Mouse (Mus musculus) limb, embryonic 10.5 days (tissue): ENCODE data around the gene Cwh43. TPM values are rescaled to one million over a fixed set of nuclear protein-coding genes. Genes with fewer than 3 reads are reported as not detected.

Experiments used
- DNase-seq: peaks from one replicate; pipeline ENCODE4 v3.0.0-alpha.2; 2017; ENCODE audit warnings: low spot score
- H3K27ac ChIP-seq: fragments of 300-500 bp; sonication (generic); 2 replicates; pipeline ENCODE4 v1.5.1; 2016; ENCODE audit warnings: mild to moderate bottlenecking
- H3K27me3 ChIP-seq: fragments of 300-500 bp; sonication (generic); 2 replicates; pipeline ENCODE4 v1.6.1; 2016; ENCODE audit warnings: low read depth, mild to moderate bottlenecking; ENCODE audit not compliant: poor library complexity, severe bottlenecking
- H3K36me3 ChIP-seq: fragments of 300-500 bp; sonication (generic); 2 replicates; pipeline ENCODE4 v1.6.1; 2016; ENCODE audit warnings: mild to moderate bottlenecking, moderate library complexity
- H3K4me1 ChIP-seq: fragments of 300-500 bp; sonication (generic); 2 replicates; pipeline ENCODE4 v1.6.1; 2016
- H3K4me3 ChIP-seq: fragments of 300-500 bp; sonication (generic); 2 replicates; pipeline ENCODE4 v1.5.1; 2016; ENCODE audit warnings: mild to moderate bottlenecking, moderate library complexity
- H3K9me3 ChIP-seq: fragments of 300-500 bp; sonication (generic); replicated peaks from 2 replicates; pipeline ENCODE4 v1.6.1; 2016; ENCODE audit warnings: mild to moderate bottlenecking
- WGBS: fragments of 180-500 bp; shearing (Covaris S2); methylation state at CpG from one replicate; pipeline ENCODE4 v1.1.7; 2016; 5-methylcytosine and 5-hydroxymethylcytosine counted together
- polyA plus RNA-seq: library from polyadenylated mRNA; unstranded; fragments of >200 nt; fragmentation: Nextera tagmentation; extraction: Ambion mirVana; gene quantifications from 2 replicates; pipeline ENCODE4 v1.2.1, GENCODE M21; 2016

Gene Cwh43
- not detected in 2 replicates for polyA plus RNA-seq

- peak; percentile 44 for DNase-seq
- Histone ChIP-seq H3K27ac (no peak within 1 kb of the TSS), H3K27me3 (peaks cover 55% of the 10 kb centered on the region), H3K9me3 (no peaks in the 10 kb centered on the region), H3K36me3 (no peaks in the 10 kb centered on the region), H3K4me3 (peak within 1 kb of the TSS; percentile 50), H3K4me1 (peaks cover 11% of the 10 kb centered on the region)
- WGBS: 2% methylated on average over 49 of the region's 49 CpGs
Observed at GRCm38 (mm10) chr5:73405981-73406722, at the start of gene Cwh43. Gene Cwh43 (plus strand): TSS chr5:73406075.

- H3K27ac ChIP-seq: no peak overlapping the region
- H3K9me3 ChIP-seq: no peaks in the 10 kb centered on the region
- 0 out of 2 replicates have a peak, but pooled peaks cover 15% of the 10 kb centered on the region for H3K27me3 ChIP-seq
- H3K4me1 ChIP-seq: peaks cover 4% of the 10 kb centered on the region
- no peak overlapping the region for H3K4me3 ChIP-seq
- H3K36me3 ChIP-seq: no peaks in the 10 kb centered on the region
- 80% methylated on average over 6 of the region's 6 CpGs for WGBS
- DNase-seq: no peak
Observed at GRCm38 (mm10) chr5:73359134-73359751, 46.6 kb upstream of the Cwh43 start.

- Histone ChIP-seq H3K4me3 (no peak overlapping the region; the same call in 1 of the 2 replicates), H3K27me3 (0 out of 2 replicates have a peak, but pooled peaks cover 15% of the 10 kb centered on the region), H3K27ac (no peak overlapping the region), H3K4me1 (peaks cover 4% of the 10 kb centered on the region), H3K9me3 (no peaks in the 10 kb centered on the region), H3K36me3 (no peaks in the 10 kb centered on the region)
- 41% methylated on average over 12 of the region's 12 CpGs for WGBS
- no peak for DNase-seq
Observed at GRCm38 (mm10) chr5:73359752-73360141, 46.1 kb upstream of the Cwh43 start.

- no peak for DNase-seq
- Histone ChIP-seq H3K9me3 (no peaks in the 10 kb centered on the region), H3K27me3 (0 out of 2 replicates have a peak, but pooled peaks cover 15% of the 10 kb centered on the region), H3K27ac (no peak overlapping the region), H3K36me3 (no peaks in the 10 kb centered on the region), H3K4me3 (no peak overlapping the region; the same call in 1 of the 2 replicates), H3K4me1 (peaks cover 4% of the 10 kb centered on the region)
- WGBS: 31% methylated on average over 12 of the region's 12 CpGs
Observed at GRCm38 (mm10) chr5:73360240-73360639, 45.6 kb upstream of the Cwh43 start.

- Histone ChIP-seq H3K27ac (no peak overlapping the region), H3K27me3 (0 out of 2 replicates have a peak, but pooled peaks cover 15% of the 10 kb centered on the region), H3K9me3 (no peaks in the 10 kb centered on the region), H3K4me1 (peaks cover 4% of the 10 kb centered on the region), H3K36me3 (no peaks in the 10 kb centered on the region), H3K4me3 (no peak overlapping the region)
- 91% methylated on average over 7 of the region's 7 CpGs for WGBS
- DNase-seq: no peak
Observed at GRCm38 (mm10) chr5:73362338-73362737, 43.5 kb upstream of the Cwh43 start.

- Histone ChIP-seq H3K4me3 (no peak overlapping the region), H3K27ac (no peak overlapping the region), H3K36me3 (no peaks in the 10 kb centered on the region), H3K4me1 (peaks cover 4% of the 10 kb centered on the region), H3K27me3 (0 out of 2 replicates have a peak, but pooled peaks cover 15% of the 10 kb centered on the region), H3K9me3 (no peaks in the 10 kb centered on the region)
- DNase-seq: no peak
- 93% methylated on average over 5 of the region's 5 CpGs for WGBS
Observed at GRCm38 (mm10) chr5:73362791-73363190, 43.1 kb upstream of the Cwh43 start.

- H3K4me3 ChIP-seq: no peak overlapping the region
- 89% methylated on average over 2 of the region's 2 CpGs for WGBS
- 0 out of 2 replicates have a peak, but pooled peaks cover 11% of the 10 kb centered on the region for H3K27me3 ChIP-seq
- H3K4me1 ChIP-seq: peaks cover 4% of the 10 kb centered on the region
- H3K27ac ChIP-seq: no peak overlapping the region
- H3K36me3 ChIP-seq: no peaks in the 10 kb centered on the region
- no peaks in the 10 kb centered on the region for H3K9me3 ChIP-seq
- no peak for DNase-seq
Observed at GRCm38 (mm10) chr5:73364107-73364864, 41.6 kb upstream of the Cwh43 start.

GRCm38 (mm10) chr5:73367906-73368305 lies 38.0 kb upstream of the Cwh43 start:
- WGBS: 87% methylated on average over 4 of the region's 4 CpGs
- no peaks in the 10 kb centered on the region for H3K4me1 ChIP-seq
- H3K27me3 ChIP-seq: no peaks in the 10 kb centered on the region
- H3K4me3 ChIP-seq: no peak overlapping the region
- DNase-seq: no peak
- H3K9me3 ChIP-seq: no peaks in the 10 kb centered on the region
- H3K36me3 ChIP-seq: no peaks in the 10 kb centered on the region
- H3K27ac ChIP-seq: no peak overlapping the region

- H3K36me3 ChIP-seq: no peaks in the 10 kb centered on the region
- H3K4me3 ChIP-seq: no peak overlapping the region
- no peaks in the 10 kb centered on the region for H3K4me1 ChIP-seq
- no peak for DNase-seq
- H3K27ac ChIP-seq: no peak overlapping the region
- no peaks in the 10 kb centered on the region for H3K9me3 ChIP-seq
- 82% methylated on average over 10 of the region's 10 CpGs for WGBS
- no peaks in the 10 kb centered on the region for H3K27me3 ChIP-seq
Observed at GRCm38 (mm10) chr5:73368845-73369447, 36.9 kb upstream of the Cwh43 start.

GRCm38 (mm10) chr5:73369731-73370130 lies 36.1 kb upstream of the Cwh43 start:
- H3K4me1 ChIP-seq: no peaks in the 10 kb centered on the region
- no peak for DNase-seq
- 65% methylated on average over 3 of the region's 3 CpGs for WGBS
- no peaks in the 10 kb centered on the region for H3K36me3 ChIP-seq
- H3K27ac ChIP-seq: no peak overlapping the region
- no peaks in the 10 kb centered on the region for H3K27me3 ChIP-seq
- no peaks in the 10 kb centered on the region for H3K9me3 ChIP-seq
- no peak overlapping the region for H3K4me3 ChIP-seq

- Histone ChIP-seq H3K27me3 (no peaks in the 10 kb centered on the region), H3K4me3 (no peak overlapping the region), H3K36me3 (no peaks in the 10 kb centered on the region), H3K27ac (no peak overlapping the region), H3K9me3 (no peaks in the 10 kb centered on the region), H3K4me1 (no peaks in the 10 kb centered on the region)
- DNase-seq: no peak
- 76% methylated on average over 5 of the region's 5 CpGs for WGBS
Observed at GRCm38 (mm10) chr5:73372601-73373000, 33.3 kb upstream of the Cwh43 start.

- Histone ChIP-seq H3K4me1 (no peaks in the 10 kb centered on the region), H3K27ac (no peak overlapping the region), H3K27me3 (no peaks in the 10 kb centered on the region), H3K36me3 (no peaks in the 10 kb centered on the region), H3K9me3 (no peaks in the 10 kb centered on the region), H3K4me3 (no peak overlapping the region)
- 55% methylated on average over 3 of the region's 3 CpGs for WGBS
- DNase-seq: no peak
Observed at GRCm38 (mm10) chr5:73373184-73373583, 32.7 kb upstream of the Cwh43 start.
